Mouse (Mus musculus): Measurements from ENCODE around the gene Itga3.
A peak's percentile ranks its signal among the peaks of the same experiment; 100 is the strongest.

Itga3 gene

DNA sequence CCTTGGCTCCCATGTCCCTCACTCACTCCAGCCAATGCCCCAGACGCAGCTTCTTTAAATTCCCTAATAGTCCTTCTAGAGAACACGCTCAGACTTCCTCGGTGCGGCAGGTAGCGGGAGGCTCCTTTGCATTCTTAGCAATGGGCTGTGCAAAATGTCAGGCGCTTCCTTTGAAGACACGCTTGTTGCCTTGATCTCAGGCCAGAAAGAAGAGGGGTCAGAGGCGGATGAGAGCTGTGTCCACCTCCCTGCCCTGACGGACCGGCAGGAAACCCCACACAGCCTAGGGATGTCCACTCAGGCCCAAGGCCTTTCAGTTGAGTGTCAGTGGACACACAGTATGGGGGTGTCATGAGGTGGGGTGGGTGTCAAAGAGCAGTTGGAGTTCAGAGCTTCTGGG is 19.0 kb upstream of the Itga3 start:
- no peak for DNase-seq

DNA sequence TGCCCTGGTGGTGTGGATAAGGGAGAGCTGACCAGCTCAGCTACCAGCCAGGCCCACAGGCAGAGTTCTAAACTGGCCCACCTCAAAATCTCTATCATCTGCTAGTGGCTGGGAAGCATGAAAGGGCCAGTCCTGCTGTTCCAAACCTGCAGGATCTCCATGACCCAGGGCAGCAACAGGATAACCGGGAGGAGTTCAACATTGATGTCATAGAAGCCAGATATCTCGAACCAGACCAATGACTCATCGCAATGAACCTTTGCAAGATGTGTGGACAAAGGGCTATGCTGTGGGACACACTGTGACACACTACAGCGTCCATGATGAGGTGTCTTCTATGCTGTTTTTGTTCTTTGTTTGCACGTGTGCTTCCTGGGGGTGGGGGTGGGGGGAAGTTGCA is 16.5 kb upstream of the Itga3 start:
- no peak for DNase-seq

DNA sequence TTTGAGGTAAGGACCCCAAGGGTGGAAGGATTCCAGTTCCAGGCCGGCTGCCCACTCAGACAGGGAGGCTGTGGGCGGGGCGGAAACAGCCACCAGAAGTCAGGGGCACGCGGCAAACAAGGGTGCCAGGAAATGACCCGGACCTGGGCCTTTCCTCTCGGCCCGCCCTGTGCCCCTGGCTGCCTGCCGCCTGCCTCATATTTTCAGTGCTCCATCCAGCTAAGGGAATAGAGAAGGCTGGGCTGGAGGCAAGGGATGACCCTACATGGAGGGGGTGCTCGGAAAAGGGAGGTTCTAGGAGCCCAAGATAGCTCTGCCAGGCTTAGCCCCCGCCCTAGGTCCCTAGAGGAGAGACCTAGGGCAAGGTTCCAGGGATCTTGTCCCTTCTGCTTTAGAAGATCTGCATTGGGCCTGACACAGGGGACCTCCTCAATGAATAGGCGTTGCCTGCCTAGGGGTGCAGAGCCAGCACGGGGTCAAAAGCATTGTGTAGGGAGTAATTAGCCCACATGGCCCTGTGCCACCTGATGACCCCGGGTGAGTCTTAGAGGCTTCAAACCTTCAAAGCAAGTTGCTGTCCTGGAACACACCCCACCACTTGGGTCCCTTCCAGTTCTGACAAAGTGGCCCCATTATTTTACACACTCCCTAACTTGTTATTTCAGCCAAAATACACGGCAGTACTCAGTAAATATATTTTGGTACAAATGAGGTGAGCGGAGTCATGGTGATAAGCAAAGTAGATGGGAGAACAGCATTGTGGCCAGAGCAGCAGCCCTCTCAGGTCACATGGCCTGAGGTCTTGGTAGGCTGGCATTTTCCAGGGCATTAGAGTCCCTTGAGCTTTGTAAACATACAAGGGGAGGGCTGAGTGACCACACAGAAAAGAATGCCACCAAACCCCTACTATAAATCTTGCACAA is 12.5 kb upstream of the Itga3 start:
- no peak for DNase-seq

DNA sequence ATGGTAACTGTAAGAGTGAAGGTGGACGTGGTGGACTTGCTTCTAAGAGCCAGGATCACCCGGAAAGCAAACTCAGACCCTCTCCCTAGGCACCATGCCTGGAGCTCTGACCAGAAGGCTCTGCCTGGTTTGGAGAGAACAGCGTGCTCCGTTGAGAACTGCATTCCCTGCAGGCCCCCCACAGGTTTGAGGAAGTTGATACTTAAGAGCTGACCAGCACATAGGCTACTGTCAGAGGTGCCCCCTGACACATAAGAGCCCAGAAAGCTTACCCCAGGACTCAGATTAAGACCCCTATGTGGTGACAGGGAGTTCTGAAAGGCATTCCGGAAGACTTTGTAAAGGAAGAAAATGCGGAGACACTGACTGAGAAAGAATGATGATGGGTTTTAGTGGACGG is 11.7 kb upstream of the Itga3 start:
- no peak for DNase-seq

DNA sequence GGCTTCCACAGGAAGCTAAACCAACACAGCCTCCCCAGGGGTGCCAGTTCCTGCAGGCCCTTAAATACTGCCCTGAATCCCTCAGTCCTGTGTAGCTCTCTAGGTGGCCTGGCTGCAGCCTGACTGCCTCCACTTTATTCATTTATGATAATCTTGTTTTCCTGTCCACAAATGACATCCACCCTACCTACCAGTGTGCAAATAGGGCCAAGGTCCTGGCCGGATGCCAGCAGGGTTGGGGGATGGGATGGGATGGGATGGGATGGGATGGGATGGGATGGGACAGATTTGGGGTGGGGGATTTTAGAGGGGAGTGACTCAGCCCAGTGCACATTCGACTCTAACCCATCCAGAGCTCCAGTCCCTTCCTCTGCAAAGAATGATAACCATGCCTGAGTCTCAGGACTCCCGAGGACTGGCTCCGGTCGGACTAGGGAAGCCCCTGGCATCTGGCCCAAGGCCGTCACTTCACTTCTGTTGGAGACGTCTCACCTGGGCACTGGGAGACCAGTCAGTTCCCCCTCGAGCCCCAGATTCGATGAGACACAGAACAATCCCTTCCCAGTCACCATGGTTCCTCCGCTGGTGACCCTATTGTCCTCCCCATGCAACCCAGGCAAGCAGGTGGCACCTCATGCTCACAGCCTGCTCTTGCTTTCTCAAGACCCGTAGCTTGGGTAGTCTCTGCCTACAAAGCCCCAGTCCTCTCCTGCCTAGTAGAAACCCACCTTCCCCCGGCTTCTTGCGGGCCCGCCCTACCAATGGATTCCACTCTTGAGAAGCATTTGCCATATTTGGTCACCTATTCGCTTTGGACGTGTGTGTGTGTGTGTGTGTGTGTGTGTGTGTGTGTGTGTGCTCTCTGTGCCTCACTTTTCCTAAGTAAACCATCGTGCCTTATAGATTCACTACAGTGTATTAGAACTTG is 11.0 kb upstream of the Itga3 start:
- no peak for DNase-seq

DNA sequence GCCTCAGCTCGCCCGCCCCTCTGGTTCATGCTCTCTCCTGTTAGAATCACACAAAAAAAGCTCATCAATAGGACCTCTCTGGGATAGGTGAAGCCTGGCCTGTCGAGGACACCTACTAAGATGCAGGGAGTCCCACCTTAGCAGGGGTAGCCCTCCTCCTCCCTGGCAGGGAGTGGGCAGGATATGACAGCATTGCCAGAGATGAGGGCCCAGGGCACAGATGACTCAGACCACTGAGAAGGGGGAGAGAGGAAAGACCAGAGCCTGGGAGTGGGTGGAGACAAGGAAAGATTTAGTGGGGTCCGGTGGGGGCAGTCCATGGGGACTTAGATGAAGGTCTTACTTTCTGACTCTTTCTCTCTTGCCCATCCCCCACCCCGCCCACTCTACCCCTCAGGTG is 9.6 kb upstream of the Itga3 start:
- DNase-seq, result no peak

DNA sequence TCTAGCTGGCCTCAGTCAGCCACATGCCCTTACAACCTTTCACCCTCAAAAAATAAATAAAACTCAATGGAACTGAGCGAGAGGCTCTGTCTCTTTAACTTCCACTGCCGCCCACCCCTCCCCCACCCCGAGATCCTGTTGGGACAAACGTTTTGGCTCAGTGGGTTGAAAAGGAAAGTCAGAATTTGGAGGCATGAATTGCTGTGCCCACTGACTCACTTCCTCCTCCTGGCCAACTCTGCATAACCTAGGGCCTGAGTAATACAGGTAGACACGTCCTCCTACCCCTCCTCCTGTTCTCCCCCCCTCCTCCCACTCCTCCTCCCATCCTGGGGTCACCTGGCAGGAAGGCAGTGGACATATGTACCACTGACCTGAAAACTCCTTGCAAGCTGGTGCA is 9.1 kb upstream of the Itga3 start:
- no peak for DNase-seq

DNA sequence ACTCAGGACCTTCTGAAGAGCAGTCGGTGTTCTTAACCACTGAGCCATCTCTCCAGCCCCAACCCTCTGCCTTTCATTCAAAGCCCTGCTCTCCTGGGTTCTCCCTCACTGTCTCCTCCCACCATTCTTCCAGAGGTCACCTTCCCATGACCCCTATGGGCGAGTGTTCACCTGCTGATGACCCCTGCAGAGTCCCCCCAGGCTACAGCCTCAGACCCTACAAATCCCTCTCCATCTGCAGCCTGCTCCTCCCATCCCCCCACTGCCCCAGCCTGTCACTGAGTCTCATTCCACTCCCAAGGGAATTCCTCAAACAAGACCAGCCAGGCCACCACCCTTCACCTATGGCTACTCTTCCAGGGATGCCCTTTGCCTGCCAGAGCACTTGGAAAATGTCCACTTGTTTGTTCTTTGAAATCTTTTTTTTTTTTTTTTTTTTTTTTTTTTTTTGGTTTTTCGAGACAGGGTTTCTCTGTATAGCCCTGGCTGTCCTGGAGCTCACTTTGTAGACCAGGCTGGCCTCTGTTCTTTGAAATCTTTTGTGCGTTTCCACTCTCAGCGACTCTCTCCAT is 8.3 kb upstream of the Itga3 start:
- no peak for DNase-seq

DNA sequence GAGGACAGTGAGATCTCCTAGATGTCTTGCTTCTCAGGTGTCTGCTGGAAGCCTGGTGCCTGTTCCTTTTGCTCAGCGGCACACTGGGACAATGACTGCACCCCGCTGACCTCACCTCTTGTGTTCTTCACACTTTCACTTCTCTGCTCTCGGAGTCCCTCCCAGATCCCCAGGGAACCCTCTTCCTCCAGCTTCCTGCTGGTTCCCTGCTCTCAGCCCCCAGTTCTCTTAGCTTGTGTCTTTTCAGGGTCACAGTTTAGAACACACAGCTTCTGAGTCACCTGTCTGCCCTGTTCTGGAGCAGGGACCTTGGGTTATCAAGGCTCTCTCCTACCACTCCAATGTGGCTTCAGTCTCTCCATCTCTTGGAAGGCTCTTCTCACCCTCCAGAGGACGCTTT is 7.6 kb upstream of the Itga3 start:
- DNase-seq, result no peak

DNA sequence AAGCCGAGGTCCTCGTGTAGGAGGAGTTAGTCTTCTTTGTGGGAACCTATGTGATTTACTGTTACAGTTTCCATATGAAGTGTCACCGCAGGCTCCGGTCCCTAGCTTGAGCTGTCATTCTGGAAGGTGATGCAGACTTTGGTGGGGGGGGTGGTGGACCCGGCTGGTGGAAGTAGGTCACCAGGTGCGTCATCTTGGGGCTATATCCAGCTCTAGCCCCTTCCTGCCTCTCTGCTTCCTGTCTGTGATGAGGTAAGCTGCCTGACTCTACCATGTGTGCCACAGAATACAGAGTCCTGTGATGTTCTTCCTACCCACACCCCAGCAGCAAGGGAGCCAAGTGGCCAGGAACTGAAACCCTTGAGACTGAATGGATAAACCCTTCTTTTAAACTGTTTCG is 6.3 kb upstream of the Itga3 start:
- DNase-seq, result no peak

DNA sequence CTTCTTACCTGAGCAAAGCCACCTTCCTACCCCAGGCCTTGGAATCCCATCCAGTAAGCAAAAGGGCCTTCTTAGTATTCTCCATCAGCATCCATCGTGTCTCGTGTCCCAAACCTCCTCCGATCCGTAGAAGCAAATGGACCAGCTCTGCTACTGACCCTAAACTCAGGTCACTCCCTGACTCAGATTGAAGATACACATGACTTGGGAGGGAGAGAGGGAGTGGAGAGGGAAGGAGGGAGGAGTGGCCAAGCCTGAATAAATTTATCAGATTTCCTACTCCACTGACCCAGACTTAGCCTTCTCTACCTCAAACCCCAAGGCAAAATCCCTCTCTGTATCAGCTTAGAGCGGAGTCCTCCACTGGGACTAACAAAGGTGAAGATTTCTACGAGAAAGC is 4.2 kb upstream of the Itga3 start:
- DNase-seq, result no peak

DNA sequence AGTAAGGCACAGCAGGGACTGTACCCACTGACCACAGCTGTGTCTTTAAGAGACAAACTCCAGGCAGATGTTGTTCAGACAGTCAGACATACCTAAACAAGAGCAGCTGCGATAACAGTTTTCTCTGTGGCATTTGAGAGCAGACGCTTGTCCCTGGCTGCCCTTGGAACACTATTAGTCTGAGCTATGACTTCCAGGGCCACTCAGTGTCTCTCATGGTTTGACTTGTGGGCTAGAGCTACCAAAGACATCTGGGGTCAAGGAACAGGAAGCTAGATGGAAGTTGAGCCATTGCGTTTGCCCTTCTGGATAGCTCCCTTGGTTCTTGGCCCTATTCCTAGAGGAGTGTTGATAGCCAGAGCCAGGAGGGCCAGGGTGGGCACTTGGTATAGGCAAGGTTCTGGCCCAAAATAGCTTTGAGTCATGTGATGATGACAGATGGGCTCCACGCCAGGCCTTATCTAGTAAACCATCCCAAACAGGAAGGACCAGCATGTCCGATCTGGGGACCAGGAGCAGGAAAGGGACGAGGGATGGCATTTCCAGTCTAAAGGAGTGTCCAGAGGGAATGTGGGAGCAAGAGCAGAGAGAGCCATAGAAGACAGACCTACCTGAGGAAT is 2.8 kb upstream of the Itga3 start:
- no peak for DNase-seq

DNA sequence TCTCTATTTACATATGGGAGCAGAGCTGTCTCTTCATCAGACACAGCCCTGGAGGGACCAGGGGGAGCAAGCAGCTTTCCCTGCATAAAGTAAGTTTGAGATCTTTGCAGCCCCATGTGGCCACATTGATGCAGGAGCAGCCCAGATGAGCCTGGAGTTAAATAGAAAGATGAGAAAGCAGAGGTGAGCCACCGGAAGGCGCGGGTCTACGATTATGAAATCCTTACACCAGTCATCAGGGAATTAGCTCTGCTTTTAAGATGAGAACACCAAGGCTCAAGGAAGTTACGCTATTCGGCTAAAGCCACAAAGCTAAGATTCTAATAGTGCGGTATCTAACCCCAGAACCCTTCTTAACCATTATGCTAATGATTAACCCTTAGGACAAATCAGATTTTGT is 1.4 kb upstream of the Itga3 start:
- no peak for DNase-seq

DNA sequence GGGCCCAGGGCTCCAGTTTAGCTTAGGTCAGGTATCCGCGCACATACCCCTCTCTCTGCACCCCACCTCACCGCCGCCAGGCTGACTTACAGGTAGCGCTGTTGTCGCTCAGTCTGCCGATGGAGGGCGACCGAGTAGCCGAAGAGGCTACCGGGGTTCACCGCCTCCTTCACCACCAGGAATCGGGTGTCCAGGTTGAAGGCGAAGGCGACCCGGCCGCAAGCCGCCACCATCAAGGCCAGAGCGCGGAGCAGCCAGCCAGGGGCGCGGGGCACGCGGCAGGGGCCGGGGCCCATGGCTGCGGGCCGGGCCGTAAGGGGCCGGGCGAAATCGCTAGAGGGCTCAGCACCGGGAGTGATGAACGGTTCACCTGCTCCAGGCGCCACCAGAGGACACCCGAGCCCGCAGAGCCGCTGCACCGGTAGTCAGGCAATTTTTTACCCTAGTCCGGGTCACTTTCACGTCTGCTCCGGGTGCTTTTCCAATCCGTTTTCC is 513 bp downstream of the Itga3 start:
- DNase-seq, result peak; percentile 59

DNA sequence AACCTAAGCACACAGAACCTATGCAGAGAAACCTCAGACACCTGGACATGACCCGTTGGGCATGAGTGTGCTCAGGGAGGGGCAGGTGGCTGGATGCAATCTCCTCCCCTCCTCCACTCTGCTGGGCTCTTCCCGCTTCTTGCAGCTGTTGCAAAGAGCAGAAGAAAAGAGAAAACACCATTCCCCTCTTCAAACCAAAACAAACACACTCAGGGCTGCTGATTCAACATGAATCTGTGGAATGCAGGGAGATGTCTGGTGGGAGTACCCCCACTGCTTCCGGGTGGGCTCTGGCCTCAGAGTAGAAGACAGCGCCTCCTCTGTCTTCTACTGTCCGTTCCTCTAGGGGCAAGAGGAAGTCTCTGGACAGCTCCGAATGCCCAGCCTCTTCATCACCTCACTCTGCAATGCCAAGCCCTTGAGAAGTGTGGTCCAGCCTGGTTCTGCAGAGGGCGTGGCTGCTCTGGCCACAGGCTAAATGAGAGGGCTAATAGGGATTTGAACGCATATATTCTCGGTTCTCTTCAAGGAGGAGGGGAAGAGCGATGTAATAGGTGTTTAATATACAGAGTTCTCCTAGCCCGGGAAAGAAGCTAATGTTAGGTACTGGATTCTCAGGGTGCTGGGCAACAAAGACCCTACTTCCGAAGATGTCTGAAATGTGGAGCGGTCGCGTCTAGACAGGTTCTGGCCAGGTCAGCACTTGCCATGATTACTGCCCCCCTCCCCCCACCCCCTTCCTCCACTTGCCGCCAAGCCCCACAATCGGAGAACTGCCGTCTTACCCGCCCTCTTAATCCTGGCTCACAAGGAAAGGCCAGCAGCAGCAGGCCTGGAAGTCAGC is 1.2 kb downstream of the Itga3 start:
- no peak for DNase-seq

DNA sequence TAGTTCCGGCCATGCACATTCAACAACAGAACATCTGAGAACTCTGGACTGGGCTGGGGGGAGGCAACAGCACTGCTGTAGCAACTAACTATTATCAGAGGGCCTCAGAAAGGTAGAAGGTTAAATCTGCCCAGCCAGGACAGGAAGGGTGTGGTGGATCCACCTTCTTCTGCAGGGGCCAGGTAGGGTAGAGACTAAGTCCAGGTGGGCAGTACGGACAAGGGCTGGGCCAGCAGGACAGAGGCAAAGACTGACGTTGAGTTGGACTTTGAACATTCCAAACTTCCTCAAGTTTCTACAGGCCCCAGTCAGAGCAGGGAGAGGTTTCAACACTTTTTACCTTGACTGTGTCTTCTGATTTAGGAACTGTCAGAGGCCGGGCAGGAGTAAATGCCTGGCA is 1.9 kb downstream of the Itga3 start:
- DNase-seq, result no peak

DNA sequence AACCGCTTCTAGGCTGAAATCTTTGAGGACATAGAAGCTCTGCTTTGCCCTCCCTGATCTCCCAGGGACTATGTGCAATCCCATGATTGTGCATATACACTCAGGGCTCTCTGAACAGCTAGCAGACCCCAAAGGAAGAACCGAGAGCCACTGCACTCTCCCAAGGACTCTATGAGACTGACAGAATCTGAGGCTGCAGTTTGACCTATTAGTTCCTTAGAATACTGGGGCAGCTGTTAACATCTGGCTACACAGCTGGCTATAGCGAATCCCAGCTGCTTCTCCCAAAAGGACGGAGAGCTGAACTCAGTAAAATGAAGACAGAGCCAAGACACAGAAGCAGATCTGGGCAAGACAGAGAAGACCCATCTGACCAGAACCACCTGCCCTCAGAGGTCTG is 2.8 kb downstream of the Itga3 start:
- DNase-seq, result no peak

DNA sequence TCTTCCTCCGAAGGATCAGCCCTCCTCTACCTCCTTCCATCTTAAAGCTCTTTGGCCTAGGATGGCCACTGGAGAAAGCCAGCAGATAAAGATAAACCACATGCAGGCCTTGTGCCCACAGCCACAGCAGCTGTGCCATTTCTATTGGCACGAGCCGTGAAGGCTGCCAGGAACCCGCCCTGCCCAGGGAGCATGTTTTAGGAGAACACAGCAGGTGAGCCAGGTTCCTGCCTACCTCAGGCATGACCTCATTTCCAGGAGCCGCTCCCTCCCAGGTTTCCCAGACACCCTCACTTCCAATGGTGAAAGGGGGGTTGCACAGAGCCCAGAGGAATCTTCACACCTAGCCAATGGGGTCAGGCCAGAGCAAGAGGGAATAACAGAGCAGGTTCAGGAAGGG is 3.8 kb downstream of the Itga3 start:
- no peak for DNase-seq

DNA sequence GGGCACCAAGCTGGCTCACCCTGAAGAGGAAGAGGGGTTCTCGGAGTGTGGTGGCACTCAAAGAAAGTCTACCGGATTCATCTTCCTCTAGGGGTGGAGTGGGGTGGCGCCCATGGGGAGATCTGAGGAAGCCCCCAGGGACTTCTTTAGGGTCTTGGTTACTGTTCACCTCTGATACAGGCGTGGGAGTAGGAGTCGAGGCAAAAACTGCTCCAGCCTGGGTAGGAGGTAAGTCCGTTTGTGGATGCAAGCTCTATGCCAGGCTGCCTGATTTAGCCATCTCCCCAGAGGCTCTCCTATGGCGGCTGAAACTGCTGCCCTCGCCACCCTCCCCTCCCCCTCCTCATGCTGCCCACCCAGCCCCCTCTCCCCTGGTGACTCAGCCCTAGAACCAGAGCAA is 4.5 kb downstream of the Itga3 start:
- no peak for DNase-seq

DNA sequence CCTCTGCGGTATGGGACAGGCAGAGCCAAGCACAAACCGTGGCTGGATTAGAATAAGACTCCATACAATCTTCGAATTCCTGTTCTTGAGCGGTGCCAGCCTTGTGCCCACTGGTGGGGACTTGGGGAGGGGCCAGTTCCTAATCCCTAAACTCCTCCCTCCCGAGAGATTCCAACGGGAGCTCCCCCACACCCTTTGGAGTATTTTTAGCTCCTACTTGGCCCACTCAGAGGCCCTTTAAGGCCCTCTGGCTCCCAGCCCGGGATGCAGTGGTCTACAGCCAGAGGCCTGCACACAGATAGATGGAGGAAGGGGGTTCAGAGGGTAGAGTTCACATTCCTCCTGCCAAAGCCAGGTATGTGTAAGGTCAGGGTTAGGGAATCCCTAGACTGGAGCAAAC is 5.3 kb downstream of the Itga3 start:
- no peak for DNase-seq

DNA sequence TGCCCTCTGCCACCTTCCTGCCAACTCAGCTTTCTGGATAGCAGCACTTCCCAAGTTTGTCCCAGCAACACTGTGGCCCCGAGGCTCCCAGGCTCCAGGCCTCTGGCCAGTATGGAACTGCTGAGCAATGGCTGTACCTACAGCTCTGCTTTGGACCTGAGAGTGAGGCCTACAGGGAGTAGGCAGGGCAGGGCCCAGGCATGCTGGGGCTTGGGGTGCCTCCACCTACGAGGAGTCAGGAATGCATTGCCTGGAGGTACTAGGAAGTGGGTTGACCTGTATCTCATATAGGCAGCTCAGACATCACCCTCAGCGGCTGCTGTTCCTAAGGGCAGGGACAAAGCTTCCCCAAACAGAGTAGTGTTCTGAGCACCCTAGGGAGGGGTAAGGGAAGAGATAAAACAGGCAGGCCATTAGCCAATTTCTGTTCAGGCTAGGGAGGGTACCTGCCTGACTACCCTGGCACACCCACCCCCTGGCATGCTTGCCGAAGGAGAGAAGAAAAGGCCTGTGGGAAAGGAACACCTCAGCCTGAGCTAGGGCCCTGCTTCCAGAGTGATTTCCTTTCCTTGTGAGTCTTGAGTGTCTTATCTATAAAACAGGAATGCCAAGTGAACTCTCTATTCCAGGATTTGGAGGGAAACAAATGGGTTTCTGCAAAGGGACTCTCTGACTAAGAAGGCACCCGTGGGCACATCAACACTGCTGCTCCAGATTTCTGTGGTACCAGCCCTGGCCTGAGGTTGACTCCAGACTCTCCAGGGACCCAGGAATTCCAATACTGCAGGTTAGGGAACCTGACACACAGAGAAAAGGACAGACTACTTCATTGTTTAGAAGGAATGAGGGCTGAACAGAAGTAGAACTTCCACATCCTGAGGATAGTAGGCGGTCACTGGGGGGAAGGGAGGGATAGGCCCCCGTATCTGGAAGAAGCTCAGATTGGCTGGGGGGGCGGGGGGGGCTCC is 6.2 kb downstream of the Itga3 start:
- no peak for DNase-seq
